7 mouse cellular contexts compared by ENCODE assay signal in the genomic region with DNA sequence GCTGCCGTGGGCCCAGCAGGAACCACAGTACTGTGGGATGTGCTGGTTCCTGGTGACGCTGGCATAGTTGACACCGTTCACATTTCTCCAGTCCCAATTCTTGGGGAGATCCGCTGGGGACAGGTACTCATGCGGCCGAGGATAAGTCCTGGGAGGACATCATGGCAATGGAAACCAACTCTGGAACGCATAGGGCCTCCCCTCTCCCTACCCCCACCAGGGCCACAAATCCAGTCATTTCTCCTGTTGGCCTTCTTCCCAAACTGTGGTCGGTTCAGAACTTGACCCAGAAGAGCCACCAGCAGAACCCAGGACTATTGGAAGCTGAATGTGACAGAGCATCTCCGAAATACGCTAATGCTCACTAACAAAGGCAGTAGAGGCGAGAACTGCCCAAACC. TPM values are rescaled to one million over a fixed set of nuclear protein-coding genes. Genes with fewer than 3 reads are reported as not detected.
DNase-seq lines count a peak whose midpoint lies in the region; ATAC-seq and TF ChIP-seq lines count a peak whose summit lies in the region.

No protein-coding gene starts in this region.

- DNase-seq in lung, postnatal 10 days = no peak
- DNase-seq in forebrain, embryonic 10.5 days (ENCODE audit: extremely low spot score, low spot score) = no peak
- DNase-seq in urinary bladder, adult 2 months (ENCODE audit: low spot score) = no peak
- DNase-seq in kidney, postnatal 25 days = no peak

- TF ChIP-seq POLR2A in olfactory bulb, adult 2 months (IDR thresholded peaks at IDR 0.05; ENCODE audit: insufficient read depth, low read depth, low read length) = no peak

- H3K27ac ChIP-seq in lung, embryonic 16.5 days (ENCODE audit: low read length) = peak overlapping the region; percentile 9
- H3K27ac ChIP-seq in forebrain, embryonic 10.5 days = peak overlapping the region; percentile 89
- H3K27ac ChIP-seq in intestine, postnatal 0 days (ENCODE audit: low read depth, low read length) = peak overlapping the region; percentile 92
- no peak overlapping the region for H3K27ac ChIP-seq in olfactory bulb, adult 2 months (ENCODE audit: insufficient read depth, low read depth, low read length)

- peaks cover 35% of the 10 kb centered on the region for H3K4me1 ChIP-seq in lung, embryonic 16.5 days (replicated peaks; ENCODE audit: control insufficient read depth, insufficient read depth, low read length)
- H3K4me1 ChIP-seq in forebrain, embryonic 10.5 days = peaks cover 31% of the 10 kb centered on the region
- H3K4me1 ChIP-seq in intestine, postnatal 0 days (replicated peaks; ENCODE audit: control insufficient read depth, insufficient read depth, low read length) = peaks cover 3% of the 10 kb centered on the region
- peaks cover 21% of the 10 kb centered on the region for H3K4me1 ChIP-seq in olfactory bulb, adult 2 months (ENCODE audit: control insufficient read depth, insufficient read depth, low read length)

- H3K36me3 ChIP-seq in lung, embryonic 16.5 days (ENCODE audit: control insufficient read depth, insufficient read depth, low read length) = 0 out of 2 replicates have a peak, but pooled peaks cover 2% of the 10 kb centered on the region
- peaks cover 32% of the 10 kb centered on the region for H3K36me3 ChIP-seq in forebrain, embryonic 10.5 days (replicated peaks)
- H3K36me3 ChIP-seq in intestine, postnatal 0 days (ENCODE audit: control insufficient read depth, insufficient read depth) = peaks cover 27% of the 10 kb centered on the region

- ATAC-seq in lung, embryonic 16.5 days (ENCODE audit: low read depth) = no peak
- no peak for ATAC-seq in intestine, postnatal 0 days

- no peaks in the 10 kb centered on the region for H3K9me3 ChIP-seq in lung, embryonic 16.5 days (ENCODE audit: control insufficient read depth, low read length)
- H3K9me3 ChIP-seq in forebrain, embryonic 10.5 days = no peaks in the 10 kb centered on the region
- no peaks in the 10 kb centered on the region for H3K9me3 ChIP-seq in intestine, postnatal 0 days (ENCODE audit: control insufficient read depth)

- H3K27me3 ChIP-seq in lung, embryonic 16.5 days (ENCODE audit: control insufficient read depth, insufficient read depth, low read depth, low read length) = no peaks in the 10 kb centered on the region
- no peaks in the 10 kb centered on the region for H3K27me3 ChIP-seq in forebrain, embryonic 10.5 days (ENCODE audit: poor library complexity, severe bottlenecking)
- no peaks in the 10 kb centered on the region for H3K27me3 ChIP-seq in intestine, postnatal 0 days (replicated peaks; ENCODE audit: control insufficient read depth, insufficient read depth, low read length)

- H3K4me3 ChIP-seq in lung, embryonic 16.5 days (ENCODE audit: low read length) = peak overlapping the region; percentile 74
- H3K4me3 ChIP-seq in forebrain, embryonic 10.5 days = peak overlapping the region; percentile 66
- H3K4me3 ChIP-seq in intestine, postnatal 0 days (ENCODE audit: low read depth, low read length) = peak overlapping the region; percentile 62
- H3K4me3 ChIP-seq in olfactory bulb, adult 2 months (ENCODE audit: insufficient read depth, low read depth, low read length) = peak overlapping the region; percentile 63

- WGBS in lung, embryonic 16.5 days = 66% methylated on average over 11 of the region's 11 CpGs
- 63% methylated on average over 11 of the region's 11 CpGs for WGBS in forebrain, embryonic 10.5 days
- 55% methylated on average over 11 of the region's 11 CpGs for WGBS in intestine, postnatal 0 days
- WGBS in olfactory bulb, adult 2 months = 71% methylated on average over 11 of the region's 11 CpGs

- H3K4me2 ChIP-seq in lung, embryonic 16.5 days (ENCODE audit: low read depth, low read length) = peak overlapping the region; percentile 90
- peak overlapping the region; percentile 88 for H3K4me2 ChIP-seq in intestine, postnatal 0 days (replicated peaks; ENCODE audit: low read depth)

- H3K9ac ChIP-seq in lung, embryonic 16.5 days (ENCODE audit: low read length) = peak overlapping the region; percentile 77
- H3K9ac ChIP-seq in intestine, postnatal 0 days (ENCODE audit: low read depth, low read length) = peak overlapping the region; percentile 70

- no peak for TF ChIP-seq CTCF in intestine, postnatal 0 days (IDR thresholded peaks at IDR 0.05; ENCODE audit: low read depth)
- TF ChIP-seq CTCF in olfactory bulb, adult 2 months (IDR thresholded peaks at IDR 0.05; ENCODE audit: insufficient read depth, low read depth, low read length) = no peak

RNA-seq across cellular contexts. Expression of a gene that starts 0.7 kb away (rescaled TPM):
- 228 and 249 TPM in 2 replicates for polyA plus RNA-seq in lung, embryonic 16.5 days (2015; fragmentation: Nextera tagmentation; extraction: Ambion mirVana)
- polyA plus RNA-seq in forebrain, embryonic 10.5 days (2016; fragmentation: Nextera tagmentation; extraction: Ambion mirVana) = 102 and 106 TPM in 2 replicates
- polyA plus RNA-seq in intestine, postnatal 0 days (2015; fragmentation: Nextera tagmentation; extraction: Ambion mirVana) = 829 and 892 TPM in 2 replicates
- polyA plus RNA-seq in olfactory bulb, adult 2 months (2012; ENCODE audit: insufficient read depth, insufficient read length, low replicate concordance, missing spikeins) = not detected in 2 replicates
- 128 and 151 TPM in 2 replicates for polyA plus RNA-seq in urinary bladder, adult 2 months (2012; rRNA removed)

RNA-seq across cellular contexts. Expression of a gene that starts 12.3 kb away (rescaled TPM):
- 5.6 and 6.7 TPM in 2 replicates for polyA plus RNA-seq in lung, embryonic 16.5 days (2015; fragmentation: Nextera tagmentation; extraction: Ambion mirVana)
- polyA plus RNA-seq in forebrain, embryonic 10.5 days (2016; fragmentation: Nextera tagmentation; extraction: Ambion mirVana) = 5.5 and 5.9 TPM in 2 replicates
- not detected in 2 replicates for polyA plus RNA-seq in intestine, postnatal 0 days (2015; fragmentation: Nextera tagmentation; extraction: Ambion mirVana)
- polyA plus RNA-seq in olfactory bulb, adult 2 months (2012; ENCODE audit: insufficient read depth, insufficient read length, low replicate concordance, missing spikeins) = not detected in 2 replicates
- polyA plus RNA-seq in urinary bladder, adult 2 months (2012; rRNA removed) = 0.04 and 0.19 TPM in 2 replicates

RNA-seq across cellular contexts. Expression of a gene that starts 22.6 kb away (rescaled TPM):
- 136 and 140 TPM in 2 replicates for polyA plus RNA-seq in lung, embryonic 16.5 days (2015; fragmentation: Nextera tagmentation; extraction: Ambion mirVana)
- 196 and 201 TPM in 2 replicates for polyA plus RNA-seq in forebrain, embryonic 10.5 days (2016; fragmentation: Nextera tagmentation; extraction: Ambion mirVana)
- 31.0 and 32.1 TPM in 2 replicates for polyA plus RNA-seq in intestine, postnatal 0 days (2015; fragmentation: Nextera tagmentation; extraction: Ambion mirVana)
- not detected in 2 replicates for polyA plus RNA-seq in olfactory bulb, adult 2 months (2012; ENCODE audit: insufficient read depth, insufficient read length, low replicate concordance, missing spikeins)
- polyA plus RNA-seq in urinary bladder, adult 2 months (2012; rRNA removed) = 39.8 and 48.3 TPM in 2 replicates

RNA-seq across cellular contexts. Expression of a gene that starts 25.7 kb away (rescaled TPM):
- polyA plus RNA-seq in lung, embryonic 16.5 days (2015; fragmentation: Nextera tagmentation; extraction: Ambion mirVana) = 794 and 878 TPM in 2 replicates
- 534 and 554 TPM in 2 replicates for polyA plus RNA-seq in forebrain, embryonic 10.5 days (2016; fragmentation: Nextera tagmentation; extraction: Ambion mirVana)
- 1,035 and 1,046 TPM in 2 replicates for polyA plus RNA-seq in intestine, postnatal 0 days (2015; fragmentation: Nextera tagmentation; extraction: Ambion mirVana)
- not detected in 2 replicates for polyA plus RNA-seq in olfactory bulb, adult 2 months (2012; ENCODE audit: insufficient read depth, insufficient read length, low replicate concordance, missing spikeins)
- polyA plus RNA-seq in urinary bladder, adult 2 months (2012; rRNA removed) = 620 and 635 TPM in 2 replicates

RNA-seq across cellular contexts. Expression of a gene that starts 34.7 kb away (rescaled TPM):
- 116 and 117 TPM in 2 replicates for polyA plus RNA-seq in lung, embryonic 16.5 days (2015; fragmentation: Nextera tagmentation; extraction: Ambion mirVana)
- 128 and 129 TPM in 2 replicates for polyA plus RNA-seq in forebrain, embryonic 10.5 days (2016; fragmentation: Nextera tagmentation; extraction: Ambion mirVana)
- polyA plus RNA-seq in intestine, postnatal 0 days (2015; fragmentation: Nextera tagmentation; extraction: Ambion mirVana) = 108 and 109 TPM in 2 replicates
- polyA plus RNA-seq in olfactory bulb, adult 2 months (2012; ENCODE audit: insufficient read depth, insufficient read length, low replicate concordance, missing spikeins) = not detected in 2 replicates
- polyA plus RNA-seq in urinary bladder, adult 2 months (2012; rRNA removed) = 48.8 and 61.4 TPM in 2 replicates
